Mouse (Mus musculus) myocyte (in vitro differentiated cells): Measurements from ENCODE around the gene Lfng. TPM values are rescaled to one million over a fixed set of nuclear protein-coding genes. Genes with fewer than 3 reads are reported as not detected.

Experiments
- H3K27me3 ChIP-seq: one replicate; pipeline ENCODE4 v1.6.1; 2011; ENCODE audit not compliant: control insufficient read depth, insufficient read depth, insufficient read length
- H3K36me3 ChIP-seq: one replicate; pipeline ENCODE4 v1.6.1; 2011; ENCODE audit not compliant: control insufficient read depth, insufficient read depth
- H3K4me2 ChIP-seq: one replicate; pipeline ENCODE4 v1.6.1; 2011; ENCODE audit warnings: low read depth, control low read depth
- H3K4me3 ChIP-seq: one replicate; pipeline ENCODE4 v1.5.1; 2011; ENCODE audit warnings: mild to moderate bottlenecking, control low read depth, moderate library complexity
- H3K79me2 ChIP-seq: one replicate; pipeline ENCODE4 v1.6.1; 2011; ENCODE audit not compliant: control insufficient read depth, insufficient read depth
- H3ac ChIP-seq: one replicate; pipeline ENCODE4 v1.6.1; 2011; ENCODE audit not compliant: control insufficient read depth, insufficient read length
- CEBPB ChIP-seq: IDR thresholded peaks from 2 replicates; pipeline ENCODE4 v1.6.1; 2011; ENCODE audit warnings: mild to moderate bottlenecking, moderate library complexity; ENCODE audit not compliant: poor library complexity, insufficient read depth, severe bottlenecking
- E2F4 ChIP-seq: IDR thresholded peaks from one replicate; pipeline ENCODE4 v1.6.1; 2011; ENCODE audit warnings: mild to moderate bottlenecking, control low read depth, moderate library complexity; ENCODE audit not compliant: insufficient read depth
- MAX ChIP-seq: IDR thresholded peaks from one replicate; pipeline ENCODE4 v1.6.1; 2011; ENCODE audit warnings: low read depth, mild to moderate bottlenecking, control low read depth
- MYOD1 ChIP-seq, 3 experiments: IDR thresholded peaks; one replicate each; pipeline ENCODE4 v1.6.1; 2011; ENCODE audit warnings: control low read depth in 2 of 3, low read depth in 2 of 3, mild to moderate bottlenecking in 2 of 3, moderate library complexity in 1 of 3; ENCODE audit not compliant: insufficient read length in 2 of 3, control insufficient read depth in 1 of 3
- MYOG ChIP-seq, 3 experiments: IDR thresholded peaks; one replicate each; pipeline ENCODE4 v1.6.1; 2011; ENCODE audit warnings: control low read depth in 2 of 3, low read depth in 2 of 3, mild to moderate bottlenecking in 2 of 3; ENCODE audit not compliant: insufficient read length in 2 of 3, control insufficient read depth in 1 of 3, insufficient read depth in 1 of 3
- POLR2A ChIP-seq: IDR thresholded peaks from one replicate; pipeline ENCODE4 v1.6.1; 2011; ENCODE audit warnings: low read depth, mild to moderate bottlenecking, control low read depth, moderate library complexity; ENCODE audit not compliant: insufficient read length
- POLR2AphosphoS2 ChIP-seq: IDR thresholded peaks from one replicate; pipeline ENCODE4 v1.6.1; 2011; ENCODE audit warnings: low read depth, control low read depth; ENCODE audit not compliant: insufficient read length
- REST ChIP-seq: IDR thresholded peaks from one replicate; pipeline ENCODE4 v1.6.1; 2011; ENCODE audit warnings: mild to moderate bottlenecking, control low read depth, moderate library complexity; ENCODE audit not compliant: insufficient read depth, insufficient read length
- SRF ChIP-seq: IDR thresholded peaks from one replicate; pipeline ENCODE4 v1.6.1; 2011; ENCODE audit warnings: low read depth; ENCODE audit not compliant: control insufficient read depth, insufficient read length
- TCF12 ChIP-seq: IDR thresholded peaks from one replicate; pipeline ENCODE4 v1.6.1; 2011; ENCODE audit warnings: mild to moderate bottlenecking, control low read depth; ENCODE audit not compliant: poor library complexity, insufficient read depth, severe bottlenecking
- TCF3 ChIP-seq: IDR thresholded peaks from one replicate; pipeline ENCODE4 v1.6.1; 2011; ENCODE audit warnings: low read depth, control low read depth; ENCODE audit not compliant: insufficient read length
- USF1 ChIP-seq: IDR thresholded peaks from one replicate; pipeline ENCODE4 v1.6.1; 2011; ENCODE audit warnings: low read depth, mild to moderate bottlenecking, control low read depth, moderate library complexity
- polyA plus RNA-seq: library from polyadenylated mRNA; unstranded; fragments of >200 nt; fragmentation: generic; extraction: Trizol; gene quantifications from one replicate; pipeline ENCODE4 v1.2.1, GENCODE M21; 2012; ENCODE audit warnings: missing spikeins

Lfng gene
- polyA plus RNA-seq, 1 experiment, result 3.1 TPM

- TF ChIP-seq MYOG (IDR thresholded peaks at IDR 0.05; ENCODE audit: control insufficient read depth in 1 of 3, insufficient read depth in 1 of 3, insufficient read length in 2 of 3, low read depth in 2 of 3), result no peak
- TF ChIP-seq TCF12, result no peak
- TF ChIP-seq POLR2AphosphoS2, result no peak
- no peak for TF ChIP-seq USF1
- no peak for TF ChIP-seq MYOD1 (IDR thresholded peaks at IDR 0.05; ENCODE audit: control insufficient read depth in 1 of 3, insufficient read length in 2 of 3, low read depth in 2 of 3)
- no peak for TF ChIP-seq TCF3
- TF ChIP-seq E2F4, result no peak
- TF ChIP-seq POLR2A, result no peak
- TF ChIP-seq SRF, result no peak
- TF ChIP-seq CEBPB, result no peak
- no peak for TF ChIP-seq REST
- no peak for TF ChIP-seq MAX
- Histone ChIP-seq H3ac (no peak overlapping the region), H3K79me2 (no peaks in the 10 kb centered on the region)
These were observed 41.3 kb upstream of the Lfng start for GRCm38 (mm10) chr5:140565856-140566255.

GRCm38 (mm10) chr5:140566271-140566670 lies 40.8 kb upstream of the Lfng start:
- H3ac ChIP-seq, result no peak overlapping the region
- H3K27me3 ChIP-seq, result peaks cover 15% of the 10 kb centered on the region
- H3K4me2 ChIP-seq, result no peak overlapping the region
- TF ChIP-seq USF1 (no peak), SRF (no peak), TCF3 (no peak), CEBPB (no peak), MYOD1 (IDR thresholded peaks at IDR 0.05; ENCODE audit: control insufficient read depth in 1 of 3, insufficient read length in 2 of 3, low read depth in 2 of 3) (no peak), E2F4 (no peak), REST (no peak), POLR2A (no peak), MAX (no peak), MYOG (IDR thresholded peaks at IDR 0.05; ENCODE audit: control insufficient read depth in 1 of 3, insufficient read depth in 1 of 3, insufficient read length in 2 of 3, low read depth in 2 of 3) (no peak), TCF12 (no peak)
- H3K36me3 ChIP-seq, result no peaks in the 10 kb centered on the region
- no peak overlapping the region for H3K4me3 ChIP-seq
- no peaks in the 10 kb centered on the region for H3K79me2 ChIP-seq

More at GRCm38 (mm10) chr5:140565856-140566255, 41.3 kb upstream of the Lfng start:
- H3K4me3 ChIP-seq, result no peak overlapping the region
- no peaks in the 10 kb centered on the region for H3K36me3 ChIP-seq
- H3K4me2 ChIP-seq, result no peak overlapping the region
- H3K27me3 ChIP-seq, result peaks cover 15% of the 10 kb centered on the region

DNA sequence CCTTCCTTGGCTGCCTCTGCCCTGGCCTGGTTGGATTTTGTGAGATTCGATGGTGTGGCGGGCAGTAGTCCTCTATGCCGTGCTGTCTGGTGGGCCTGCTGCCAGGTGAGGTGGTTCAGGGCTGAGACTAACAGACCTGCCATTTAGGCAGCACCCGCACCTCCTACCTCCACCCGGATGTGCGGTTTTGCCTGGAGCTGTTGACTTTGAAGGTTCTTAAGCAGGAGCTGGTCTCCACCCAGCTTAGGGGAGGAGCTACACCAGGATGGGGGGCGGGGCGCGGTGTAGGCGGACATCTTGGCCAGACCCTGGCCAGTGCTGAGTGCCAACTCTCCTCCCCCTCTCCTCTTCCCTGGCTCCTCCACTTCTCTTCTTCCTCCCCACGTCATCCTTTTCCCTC lies 39.8 kb upstream of the Lfng start:
- Histone ChIP-seq H3ac (no peak overlapping the region), H3K27me3 (peaks cover 15% of the 10 kb centered on the region), H3K36me3 (no peaks in the 10 kb centered on the region), H3K4me2 (no peak overlapping the region), H3K79me2 (no peaks in the 10 kb centered on the region), H3K4me3 (no peak overlapping the region)
- TF ChIP-seq POLR2A (no peak), SRF (no peak), POLR2AphosphoS2 (no peak), MYOG (IDR thresholded peaks at IDR 0.05; ENCODE audit: control insufficient read depth in 1 of 3, insufficient read depth in 1 of 3, insufficient read length in 2 of 3, low read depth in 2 of 3) (no peak), REST (no peak), TCF12 (no peak), USF1 (no peak), MYOD1 (IDR thresholded peaks at IDR 0.05; ENCODE audit: control insufficient read depth in 1 of 3, insufficient read length in 2 of 3, low read depth in 2 of 3) (no peak), TCF3 (no peak), MAX (no peak)

GRCm38 (mm10) chr5:140567751-140568150 lies 39.4 kb upstream of the Lfng start:
- TF ChIP-seq POLR2AphosphoS2 (no peak), E2F4 (no peak), MAX (no peak), USF1 (no peak), POLR2A (no peak), REST (no peak), SRF (no peak), MYOD1 (IDR thresholded peaks at IDR 0.05; ENCODE audit: control insufficient read depth in 1 of 3, insufficient read length in 2 of 3, low read depth in 2 of 3) (no peak), MYOG (IDR thresholded peaks at IDR 0.05; ENCODE audit: control insufficient read depth in 1 of 3, insufficient read depth in 1 of 3, insufficient read length in 2 of 3, low read depth in 2 of 3) (no peak), TCF3 (no peak), TCF12 (no peak), CEBPB (no peak)
- Histone ChIP-seq H3ac (no peak overlapping the region), H3K79me2 (no peaks in the 10 kb centered on the region), H3K4me2 (no peak overlapping the region), H3K4me3 (no peak overlapping the region), H3K27me3 (peaks cover 10% of the 10 kb centered on the region), H3K36me3 (no peaks in the 10 kb centered on the region)
